In the genomic region with DNA sequence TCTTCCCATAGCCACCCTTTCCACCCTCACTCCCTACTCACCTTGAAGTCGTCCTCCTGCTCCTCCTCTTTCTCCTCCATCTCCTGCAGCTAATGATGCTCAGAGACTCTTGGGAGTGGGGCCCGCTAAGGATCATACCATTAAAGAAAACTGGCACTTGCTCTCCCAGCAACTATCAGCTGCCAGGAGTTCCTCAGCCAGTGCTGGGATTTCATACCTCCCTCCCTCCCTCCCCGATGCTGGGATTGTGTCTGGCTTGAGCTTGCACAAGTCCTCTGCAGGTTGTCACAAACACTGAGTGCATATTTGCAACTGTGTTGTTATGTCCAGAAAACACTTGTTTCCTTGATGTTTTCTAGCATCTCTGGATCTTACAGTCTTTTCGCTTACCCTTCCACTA, we compare ENCODE assay signal across 8 mouse cellular contexts. TPM values are rescaled to one million over a fixed set of nuclear protein-coding genes. Genes with fewer than 3 reads are reported as not detected.
DNase-seq lines count a peak whose midpoint lies in the region; ATAC-seq and TF ChIP-seq lines count a peak whose summit lies in the region.

Fkbp14 (minus strand) TSS at position 101 of the 400 bp plus-strand sequence.

- H3K36me3 ChIP-seq in heart, embryonic 12.5 days, result no peaks in the 10 kb centered on the region
- no peaks in the 10 kb centered on the region for H3K36me3 ChIP-seq in hindbrain, embryonic 11.5 days (ENCODE audit: control insufficient read depth, insufficient read depth, low read length)
- H3K36me3 ChIP-seq in midbrain, embryonic 12.5 days, result no peaks in the 10 kb centered on the region
- no peaks in the 10 kb centered on the region for H3K36me3 ChIP-seq in thymus, adult 2 months (ENCODE audit: control insufficient read depth, insufficient read depth, low read length)

- no peak for TF ChIP-seq CTCF in thymus, adult 2 months (IDR thresholded peaks at IDR 0.05; ENCODE audit: borderline replicate concordance, control insufficient read depth, extremely low read depth, insufficient read depth, low read length, poor library complexity)

- H3K4me1 ChIP-seq in heart, embryonic 12.5 days (replicated peaks), result peaks cover 24% of the 10 kb centered on the region
- H3K4me1 ChIP-seq in brown adipose tissue, adult 24 weeks (ENCODE audit: control insufficient read depth, insufficient read depth, insufficient read length, low read length), result no peaks in the 10 kb centered on the region; the same call in 1 of the 2 replicates
- H3K4me1 ChIP-seq in hindbrain, embryonic 11.5 days (replicated peaks; ENCODE audit: control insufficient read depth, insufficient read depth, low read length), result 0 out of 2 replicates have a peak, but pooled peaks cover 3% of the 10 kb centered on the region
- peaks cover 31% of the 10 kb centered on the region for H3K4me1 ChIP-seq in midbrain, embryonic 12.5 days
- H3K4me1 ChIP-seq in thymus, adult 2 months (replicated peaks; ENCODE audit: control insufficient read depth, insufficient read depth, low read length), result peaks cover 3% of the 10 kb centered on the region

- peak within 1 kb of the TSS; percentile 83 for H3K4me3 ChIP-seq in heart, embryonic 12.5 days
- H3K4me3 ChIP-seq in brown adipose tissue, adult 24 weeks (ENCODE audit: insufficient read depth, low read depth, low read length), result peak within 1 kb of the TSS; percentile 7; the same call in 1 of the 2 replicates
- peak within 1 kb of the TSS; percentile 56 for H3K4me3 ChIP-seq in hindbrain, embryonic 11.5 days (ENCODE audit: low read depth, low read length)
- peak within 1 kb of the TSS; percentile 91; the same call in 1 of the 2 replicates for H3K4me3 ChIP-seq in midbrain, embryonic 12.5 days
- H3K4me3 ChIP-seq in thymus, adult 2 months (ENCODE audit: control insufficient read depth, insufficient read depth, low read length), result no peak within 1 kb of the TSS

- no peaks in the 10 kb centered on the region for H3K27me3 ChIP-seq in heart, embryonic 12.5 days (replicated peaks)
- H3K27me3 ChIP-seq in hindbrain, embryonic 11.5 days (ENCODE audit: control insufficient read depth, insufficient read depth, low read length), result no peaks in the 10 kb centered on the region
- no peaks in the 10 kb centered on the region for H3K27me3 ChIP-seq in midbrain, embryonic 12.5 days
- peaks cover 17% of the 10 kb centered on the region for H3K27me3 ChIP-seq in thymus, adult 2 months (ENCODE audit: control insufficient read depth, insufficient read depth, low read length)

- 80% methylated on average over 4 of the region's 4 CpGs for WGBS in heart, embryonic 12.5 days
- 86% methylated on average over 4 of the region's 4 CpGs for WGBS in hindbrain, embryonic 11.5 days
- WGBS in midbrain, embryonic 12.5 days, result 83% methylated on average over 4 of the region's 4 CpGs
- 90% methylated on average over 4 of the region's 4 CpGs for WGBS in thymus, adult 2 months

- no peak within 1 kb of the TSS for H3K27ac ChIP-seq in heart, embryonic 12.5 days (ENCODE audit: poor library complexity, severe bottlenecking)
- no peak within 1 kb of the TSS for H3K27ac ChIP-seq in brown adipose tissue, adult 24 weeks (replicated peaks; ENCODE audit: low read depth, low read length)
- H3K27ac ChIP-seq in hindbrain, embryonic 11.5 days (ENCODE audit: low read depth, low read length), result no peak within 1 kb of the TSS
- no peak within 1 kb of the TSS for H3K27ac ChIP-seq in midbrain, embryonic 12.5 days (replicated peaks)
- H3K27ac ChIP-seq in thymus, adult 2 months (ENCODE audit: control insufficient read depth, insufficient read depth, low read length), result no peak within 1 kb of the TSS

- ATAC-seq in heart, embryonic 12.5 days (ENCODE audit: insufficient number of reproducible peaks, low FRiP score), result no peak
- no peak for ATAC-seq in hindbrain, embryonic 11.5 days (ENCODE audit: low FRiP score)
- no peak for ATAC-seq in midbrain, embryonic 12.5 days (ENCODE audit: low FRiP score, low read depth)

- intact Hi-C loops in left cerebral cortex, postnatal 25 days (cut with DNase I), result loop anchor here (10.0 kb wide), 1 partner anchor 568 kb away; no protein-coding TSS in a partner anchor

- H3K4me2 ChIP-seq in heart, embryonic 12.5 days, result peak within 1 kb of the TSS; percentile 74
- H3K4me2 ChIP-seq in hindbrain, embryonic 11.5 days (replicated peaks; ENCODE audit: low read depth, low read length), result peak within 1 kb of the TSS; percentile 51; the same call in 1 of the 2 replicates
- H3K4me2 ChIP-seq in midbrain, embryonic 12.5 days (replicated peaks), result peak within 1 kb of the TSS; percentile 54

- no peak within 1 kb of the TSS for H3K9ac ChIP-seq in heart, embryonic 12.5 days
- no peak within 1 kb of the TSS for H3K9ac ChIP-seq in hindbrain, embryonic 11.5 days (ENCODE audit: low read depth, low read length)
- peak within 1 kb of the TSS; percentile 90; the same call in 1 of the 2 replicates for H3K9ac ChIP-seq in midbrain, embryonic 12.5 days (replicated peaks)

- no peak for DNase-seq in heart, adult 8-10 months (ENCODE audit: low spot score)
- no peak for DNase-seq in hindbrain, embryonic 11.5 days (ENCODE audit: low spot score)
- no peak for DNase-seq in thymus, adult 2 months
- DNase-seq in left cerebral cortex, adult 9 months (ENCODE audit: low spot score in 2 of 2), result no peak
- DNase-seq in left cerebral cortex, postnatal 25 days (ENCODE audit: low spot score in 2 of 2), result no peak

- TF ChIP-seq POLR2A in thymus, adult 2 months (IDR thresholded peaks at IDR 0.05; ENCODE audit: control insufficient read depth, extremely low read depth, insufficient read depth, low read length, poor library complexity), result no peak

- H3K9me3 ChIP-seq in heart, embryonic 12.5 days (replicated peaks), result no peaks in the 10 kb centered on the region
- H3K9me3 ChIP-seq in hindbrain, embryonic 11.5 days (ENCODE audit: control insufficient read depth, low read length), result no peaks in the 10 kb centered on the region
- no peaks in the 10 kb centered on the region for H3K9me3 ChIP-seq in midbrain, embryonic 12.5 days

RNA-seq across cellular contexts. Expression of gene Fkbp14, which starts in this region (rescaled TPM):
- 27.2 and 28.4 TPM in 2 replicates for polyA plus RNA-seq in heart, embryonic 12.5 days (2016; fragmentation: Nextera tagmentation; extraction: Ambion mirVana)
- 1 to 10 TPM; 7.4 to 9.1 (median 8.3) TPM for total RNA-seq in heart, adult 8-10 months (2022)
- 5.7 and 7.4 TPM in 2 replicates for polyA plus RNA-seq in brown adipose tissue, adult 24 weeks (2012; ENCODE audit: insufficient read depth, insufficient read length, missing spikeins)
- 16.2 and 17.9 TPM in 2 replicates for polyA plus RNA-seq in hindbrain, embryonic 11.5 days (2014; fragmentation: Nextera tagmentation; extraction: Ambion mirVana)
- polyA plus RNA-seq in midbrain, embryonic 12.5 days (2016; fragmentation: Nextera tagmentation; extraction: Ambion mirVana), result 15.7 and 16.3 TPM in 2 replicates
- polyA plus RNA-seq in thymus, adult 2 months (2012; rRNA removed), result 0.56 and 1.1 TPM in 2 replicates
- total RNA-seq in left cerebral cortex, postnatal 25 days (2021), result 1 to 10 TPM; 8.5 to 9.0 TPM
